Comparison of ENCODE assay signal across 8 mouse cellular contexts in the genomic region with DNA sequence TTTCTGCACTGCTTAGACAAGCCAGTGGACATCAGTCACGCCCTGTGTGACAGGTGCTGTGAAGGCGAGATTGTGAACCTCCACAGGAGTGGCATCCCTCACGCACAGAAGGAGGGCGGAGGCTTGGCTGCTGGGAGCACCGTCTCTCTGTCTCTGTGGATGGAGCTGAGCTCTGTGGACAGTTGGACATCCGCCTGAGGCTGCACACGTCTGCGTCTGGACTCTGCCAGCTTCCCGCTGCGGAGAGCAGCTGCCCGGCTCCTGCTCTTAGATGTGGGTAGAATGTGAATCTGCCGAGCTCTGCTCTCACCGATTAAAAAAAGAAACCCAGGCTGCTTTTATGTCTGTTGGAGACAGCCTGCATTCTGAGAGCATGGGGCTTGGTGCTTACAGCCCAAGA.
DNase-seq lines count a peak whose midpoint lies in the region; ATAC-seq and TF ChIP-seq lines count a peak whose summit lies in the region.

No protein-coding gene starts in this region.

- no peaks in the 10 kb centered on the region for H3K27me3 ChIP-seq in embryonic facial prominence, embryonic 14.5 days (replicated peaks; ENCODE audit: control insufficient read depth, insufficient read depth, low read length)
- H3K27me3 ChIP-seq in embryonic facial prominence, embryonic 10.5 days (replicated peaks; ENCODE audit: low read depth, poor library complexity, severe bottlenecking) = no peaks in the 10 kb centered on the region
- H3K27me3 ChIP-seq in midbrain, postnatal 0 days (ENCODE audit: insufficient read depth, low read length) = no peaks in the 10 kb centered on the region

- 52% methylated on average over 13 of the region's 13 CpGs for WGBS in embryonic facial prominence, embryonic 14.5 days
- WGBS in embryonic facial prominence, embryonic 10.5 days = 72% methylated on average over 13 of the region's 13 CpGs
- WGBS in midbrain, postnatal 0 days = 19% methylated on average over 13 of the region's 13 CpGs

- ATAC-seq in embryonic facial prominence, embryonic 14.5 days (ENCODE audit: low read depth) = peak; percentile 27; the same call in 1 of the 2 replicates
- ATAC-seq in midbrain, postnatal 0 days (ENCODE audit: low FRiP score) = peak; percentile 74
- no peak for ATAC-seq in activated CD4-positive, CD25-positive, alpha-beta regulatory T cell, adult 4 months

- H3K9ac ChIP-seq in embryonic facial prominence, embryonic 14.5 days (ENCODE audit: low read depth, low read length) = no peak overlapping the region
- H3K9ac ChIP-seq in midbrain, postnatal 0 days (replicated peaks; ENCODE audit: low read length, poor library complexity, severe bottlenecking) = peak overlapping the region; percentile 19; the same call in 1 of the 2 replicates

- H3K9me3 ChIP-seq in embryonic facial prominence, embryonic 14.5 days (ENCODE audit: control insufficient read depth, low read length) = no peaks in the 10 kb centered on the region
- H3K9me3 ChIP-seq in embryonic facial prominence, embryonic 10.5 days = no peaks in the 10 kb centered on the region
- no peaks in the 10 kb centered on the region for H3K9me3 ChIP-seq in midbrain, postnatal 0 days (ENCODE audit: low read length)

- 0 out of 2 replicates have a peak, but pooled peaks have one; percentile 14 for TF ChIP-seq POLR2A in cortical plate, adult 2 months (IDR thresholded peaks at IDR 0.05; ENCODE audit: extremely low read depth, insufficient read depth, low read length)

- no peak for TF ChIP-seq CTCF in cortical plate, adult 2 months (IDR thresholded peaks at IDR 0.05; ENCODE audit: extremely low read depth, insufficient read depth, low read length)
- TF ChIP-seq CTCF in midbrain, postnatal 0 days (IDR thresholded peaks at IDR 0.05) = no peak

- H3K4me2 ChIP-seq in embryonic facial prominence, embryonic 14.5 days (ENCODE audit: low read depth, low read length) = no peak overlapping the region
- no peak overlapping the region for H3K4me2 ChIP-seq in midbrain, postnatal 0 days (ENCODE audit: low read depth, low read length, poor library complexity, severe bottlenecking)

- H3K27ac ChIP-seq in embryonic facial prominence, embryonic 14.5 days (replicated peaks; ENCODE audit: low read depth, low read length) = no peak overlapping the region; the same call in 1 of the 2 replicates
- no peak overlapping the region for H3K27ac ChIP-seq in embryonic facial prominence, embryonic 10.5 days (replicated peaks)
- H3K27ac ChIP-seq in cortical plate, adult 2 months (ENCODE audit: insufficient read depth, low read length) = peak overlapping the region; percentile 86
- peak overlapping the region; percentile 73 for H3K27ac ChIP-seq in midbrain, postnatal 0 days (ENCODE audit: low read depth, low read length)

- peaks cover 6% of the 10 kb centered on the region; the same call in 1 of the 2 replicates for H3K4me1 ChIP-seq in embryonic facial prominence, embryonic 14.5 days (ENCODE audit: control insufficient read depth, insufficient read depth, low read length)
- peaks cover 8% of the 10 kb centered on the region; the same call in 1 of the 2 replicates for H3K4me1 ChIP-seq in embryonic facial prominence, embryonic 10.5 days
- H3K4me1 ChIP-seq in cortical plate, adult 2 months (ENCODE audit: control insufficient read depth, insufficient read depth, low read length) = peaks cover 27% of the 10 kb centered on the region
- H3K4me1 ChIP-seq in midbrain, postnatal 0 days (ENCODE audit: insufficient read depth, low read length) = peaks cover 19% of the 10 kb centered on the region

- peak; percentile 38 for DNase-seq in embryonic facial prominence, embryonic 14.5 days (ENCODE audit: low spot score)
- DNase-seq in embryonic facial prominence, embryonic 10.5 days (ENCODE audit: low spot score) = no peak
- peak; percentile 55 to 68 for DNase-seq in layer of hippocampus, adult 18-20 months (ENCODE audit: low spot score in 2 of 2)
- DNase-seq in midbrain, postnatal 0 days (ENCODE audit: low spot score) = peak; percentile 92
- no peak for DNase-seq in thymus, postnatal 25 days
- no peak for DNase-seq in thymus, postnatal 36 days

- H3K36me3 ChIP-seq in embryonic facial prominence, embryonic 14.5 days (ENCODE audit: control insufficient read depth, insufficient read depth, low read length) = no peaks in the 10 kb centered on the region
- H3K36me3 ChIP-seq in embryonic facial prominence, embryonic 10.5 days (replicated peaks) = no peaks in the 10 kb centered on the region
- no peaks in the 10 kb centered on the region for H3K36me3 ChIP-seq in midbrain, postnatal 0 days (ENCODE audit: insufficient read depth, low read length)

- no peak overlapping the region for H3K4me3 ChIP-seq in embryonic facial prominence, embryonic 14.5 days (ENCODE audit: low read depth, low read length)
- no peak overlapping the region for H3K4me3 ChIP-seq in embryonic facial prominence, embryonic 10.5 days
- no peak overlapping the region for H3K4me3 ChIP-seq in cortical plate, adult 2 months (ENCODE audit: insufficient read depth, low read length)
- no peak overlapping the region for H3K4me3 ChIP-seq in midbrain, postnatal 0 days (ENCODE audit: low read depth, low read length)

Comparison
In these comparisons a context has a peak if more than half of its experiments do, and no peak if none do; other contexts are left out.
1. DNase-seq: peak in embryonic facial prominence, embryonic 14.5 days (single experiment), layer of hippocampus, adult 18-20 months (2 of 2) and midbrain, postnatal 0 days (single experiment); none in embryonic facial prominence, embryonic 10.5 days (single experiment), thymus, postnatal 25 days (single experiment) and thymus, postnatal 36 days (0 of 2).
2. H3K27ac ChIP-seq: peak in cortical plate, adult 2 months (single experiment) and midbrain, postnatal 0 days (single experiment); none in embryonic facial prominence, embryonic 14.5 days (single experiment) and embryonic facial prominence, embryonic 10.5 days (single experiment).